Mouse (Mus musculus) midbrain, embryonic 14.5 days (tissue): Measurements from ENCODE around the gene Kat6b. TPM values are rescaled to one million over a fixed set of nuclear protein-coding genes. Genes with fewer than 3 reads are reported as not detected.

ENCODE experiments used
- ATAC-seq: fragments of 200-750 bp; cut with Nextera tagmentation; 2 replicates; pipeline ENCODE4 v1.8.0; 2017; ENCODE audit warnings: moderate number of reproducible peaks, moderate library complexity; ENCODE audit not compliant: low FRiP score, low TSS enrichment
- DNase-seq: peaks from one replicate; pipeline ENCODE4 v3.0.0-alpha.2; 2015
- H3K27ac ChIP-seq: fragments of 300-500 bp; sonication (generic); replicated peaks from 2 replicates; pipeline ENCODE4 v1.5.1; 2014; ENCODE audit warnings: mild to moderate bottlenecking, low read depth, low read length, moderate library complexity
- H3K27me3 ChIP-seq: fragments of 300-500 bp; sonication (generic); 2 replicates; pipeline ENCODE4 v1.6.1; 2014; ENCODE audit warnings: low read length, control low read depth, mixed read lengths; ENCODE audit not compliant: control insufficient read depth, insufficient read depth
- H3K36me3 ChIP-seq: fragments of 300-500 bp; sonication (generic); 2 replicates; pipeline ENCODE4 v1.6.1; 2014; ENCODE audit warnings: low read length, control low read depth; ENCODE audit not compliant: control insufficient read depth, insufficient read depth
- H3K4me1 ChIP-seq: fragments of 300-500 bp; sonication (generic); 2 replicates; pipeline ENCODE4 v1.6.1; 2014; ENCODE audit warnings: mild to moderate bottlenecking, antibody characterized with exemption, low read length, control low read depth; ENCODE audit not compliant: control insufficient read depth, insufficient read depth
- H3K4me2 ChIP-seq: fragments of 300-500 bp; sonication (generic); 2 replicates; pipeline ENCODE4 v1.6.1; 2014; ENCODE audit warnings: mild to moderate bottlenecking, low read length, moderate library complexity
- H3K4me3 ChIP-seq: fragments of 300-500 bp; sonication (generic); replicated peaks from 2 replicates; pipeline ENCODE4 v1.5.1; 2014; ENCODE audit warnings: low read depth, low read length
- H3K9ac ChIP-seq: fragments of 300-500 bp; sonication (generic); replicated peaks from 2 replicates; pipeline ENCODE4 v1.6.1; 2014; ENCODE audit warnings: mild to moderate bottlenecking, low read length, moderate library complexity
- H3K9me3 ChIP-seq: fragments of 300-500 bp; sonication (generic); 2 replicates; pipeline ENCODE4 v1.6.1; 2016; ENCODE audit warnings: low read length, control low read depth, mixed read lengths; ENCODE audit not compliant: control insufficient read depth
- WGBS: fragments of 180-500 bp; shearing (Covaris S2); extraction: QIAGEN DNeasy Blood & Tissue Kit; methylation state at CpG from one replicate; pipeline ENCODE4 v1.1.7; 2014; 5-methylcytosine and 5-hydroxymethylcytosine counted together
- polyA plus RNA-seq: library from polyadenylated mRNA; unstranded; fragments of >200 nt; fragmentation: Nextera tagmentation; extraction: Ambion mirVana; gene quantifications from 2 replicates; pipeline ENCODE4 v1.2.1, GENCODE M21; 2014

Gene Kat6b
- polyA plus RNA-seq, 1 experiment from 2014 or later = 29.4 TPM

GRCm38 (mm10) chr14:21489116-21489485 lies 7.9 kb downstream of the Kat6b start:
- ATAC-seq = no peak
- H3K9ac ChIP-seq = no peak overlapping the region
- no peaks in the 10 kb centered on the region for H3K27me3 ChIP-seq
- no peaks in the 10 kb centered on the region for H3K9me3 ChIP-seq
- H3K4me1 ChIP-seq = no peaks in the 10 kb centered on the region
- no peaks in the 10 kb centered on the region for H3K36me3 ChIP-seq
- peak; percentile 36 for DNase-seq
- WGBS = 36% methylated on average over 3 of the region's 3 CpGs
- no peak overlapping the region for H3K4me2 ChIP-seq
- peak overlapping the region; percentile 16; the same call in 1 of the 2 replicates for H3K27ac ChIP-seq
- H3K4me3 ChIP-seq = no peak overlapping the region

GRCm38 (mm10) chr14:21490141-21490540 lies 8.9 kb downstream of the Kat6b start:
- Histone ChIP-seq H3K27ac (no peak overlapping the region), H3K27me3 (no peaks in the 10 kb centered on the region), H3K36me3 (no peaks in the 10 kb centered on the region), H3K4me1 (no peaks in the 10 kb centered on the region), H3K4me3 (no peak overlapping the region), H3K4me2 (no peak overlapping the region), H3K9ac (no peak overlapping the region), H3K9me3 (no peaks in the 10 kb centered on the region)
- 81% methylated on average over 4 of the region's 4 CpGs for WGBS
- DNase-seq (no peak), ATAC-seq (no peak)

- no peaks in the 10 kb centered on the region for H3K27me3 ChIP-seq
- ATAC-seq (no peak), DNase-seq (no peak)
- H3K27ac ChIP-seq = peak overlapping the region; percentile 99
- H3K9ac ChIP-seq = peak overlapping the region; percentile 94
- peak overlapping the region; percentile 81 for H3K4me2 ChIP-seq
- peaks cover 18% of the 10 kb centered on the region; the same call in 1 of the 2 replicates for H3K4me1 ChIP-seq
- H3K36me3 ChIP-seq = no peaks in the 10 kb centered on the region
- WGBS = 2% methylated on average over 7 of the region's 7 CpGs
- peak overlapping the region; percentile 84 for H3K4me3 ChIP-seq
- H3K9me3 ChIP-seq = no peaks in the 10 kb centered on the region
These were observed 17.2 kb downstream of the Kat6b start for GRCm38 (mm10) chr14:21498361-21498996.

- H3K9ac ChIP-seq = peak overlapping the region; percentile 94
- H3K36me3 ChIP-seq = no peaks in the 10 kb centered on the region
- no peaks in the 10 kb centered on the region for H3K9me3 ChIP-seq
- DNase-seq = peak; percentile 77
- H3K27ac ChIP-seq = peak overlapping the region; percentile 99
- H3K27me3 ChIP-seq = no peaks in the 10 kb centered on the region
- WGBS = under 1% methylated on average over 33 of the region's 33 CpGs
- peak overlapping the region; percentile 81 for H3K4me2 ChIP-seq
- no peak for ATAC-seq
- H3K4me1 ChIP-seq = peaks cover 21% of the 10 kb centered on the region
- peak overlapping the region; percentile 84 for H3K4me3 ChIP-seq
These were observed 17.9 kb downstream of the Kat6b start for GRCm38 (mm10) chr14:21499011-21499581.

- H3K27ac ChIP-seq = peak overlapping the region; percentile 99
- no peaks in the 10 kb centered on the region for H3K9me3 ChIP-seq
- H3K4me2 ChIP-seq = peak overlapping the region; percentile 81
- WGBS = 2% methylated on average over 55 of the region's 57 CpGs
- H3K4me1 ChIP-seq = peaks cover 21% of the 10 kb centered on the region
- peak; percentile 85 for DNase-seq
- no peaks in the 10 kb centered on the region for H3K27me3 ChIP-seq
- ATAC-seq = peak; percentile 40
- peak overlapping the region; percentile 84 for H3K4me3 ChIP-seq
- H3K9ac ChIP-seq = peak overlapping the region; percentile 94
- H3K36me3 ChIP-seq = no peaks in the 10 kb centered on the region
These were observed 18.5 kb downstream of the Kat6b start for GRCm38 (mm10) chr14:21499631-21500153.

GRCm38 (mm10) chr14:21500154-21501047 lies 19.2 kb downstream of the Kat6b start:
- DNase-seq (peak; percentile 100), ATAC-seq (peak; percentile 95)
- H3K9ac ChIP-seq = peak overlapping the region; percentile 94
- H3K4me2 ChIP-seq = peak overlapping the region; percentile 81
- peaks cover 21% of the 10 kb centered on the region for H3K4me1 ChIP-seq
- H3K27me3 ChIP-seq = no peaks in the 10 kb centered on the region
- H3K27ac ChIP-seq = peak overlapping the region; percentile 99
- H3K36me3 ChIP-seq = no peaks in the 10 kb centered on the region
- no peaks in the 10 kb centered on the region for H3K9me3 ChIP-seq
- WGBS = under 1% methylated on average over 75 of the region's 75 CpGs
- peak overlapping the region; percentile 84 for H3K4me3 ChIP-seq

GRCm38 (mm10) chr14:21501048-21501657 lies 19.9 kb downstream of the Kat6b start:
- H3K27me3 ChIP-seq = no peaks in the 10 kb centered on the region
- H3K9me3 ChIP-seq = no peaks in the 10 kb centered on the region
- H3K27ac ChIP-seq = peak overlapping the region; percentile 99
- peak overlapping the region; percentile 59 for H3K4me2 ChIP-seq
- H3K9ac ChIP-seq = peak overlapping the region; percentile 83
- H3K4me3 ChIP-seq = peak overlapping the region; percentile 84
- ATAC-seq = peak; percentile 26
- WGBS = 2% methylated on average over 37 of the region's 38 CpGs
- peak; percentile 91 for DNase-seq
- no peaks in the 10 kb centered on the region for H3K36me3 ChIP-seq
- peaks cover 21% of the 10 kb centered on the region for H3K4me1 ChIP-seq

GRCm38 (mm10) chr14:21505036-21505435 lies 23.8 kb downstream of the Kat6b start:
- peaks cover 17% of the 10 kb centered on the region for H3K4me1 ChIP-seq
- ATAC-seq (no peak), DNase-seq (no peak)
- H3K27me3 ChIP-seq = no peaks in the 10 kb centered on the region
- no peak overlapping the region for H3K4me3 ChIP-seq
- no peak overlapping the region for H3K27ac ChIP-seq
- no peaks in the 10 kb centered on the region for H3K9me3 ChIP-seq
- H3K4me2 ChIP-seq = no peak overlapping the region
- WGBS = 83% methylated on average over 4 of the region's 4 CpGs
- no peak overlapping the region for H3K9ac ChIP-seq
- H3K36me3 ChIP-seq = no peaks in the 10 kb centered on the region
